Mouse (Mus musculus): ENCODE data around the gene Smarcc1.
A peak's percentile ranks its signal among the peaks of the same experiment; 100 is the strongest.
"Not testable (repeated sequence)": the region's sequence is repeated elsewhere in the genome, so short reads cannot be mapped to it uniquely, and the experiment has no call there.

Smarcc1 gene

DNA sequence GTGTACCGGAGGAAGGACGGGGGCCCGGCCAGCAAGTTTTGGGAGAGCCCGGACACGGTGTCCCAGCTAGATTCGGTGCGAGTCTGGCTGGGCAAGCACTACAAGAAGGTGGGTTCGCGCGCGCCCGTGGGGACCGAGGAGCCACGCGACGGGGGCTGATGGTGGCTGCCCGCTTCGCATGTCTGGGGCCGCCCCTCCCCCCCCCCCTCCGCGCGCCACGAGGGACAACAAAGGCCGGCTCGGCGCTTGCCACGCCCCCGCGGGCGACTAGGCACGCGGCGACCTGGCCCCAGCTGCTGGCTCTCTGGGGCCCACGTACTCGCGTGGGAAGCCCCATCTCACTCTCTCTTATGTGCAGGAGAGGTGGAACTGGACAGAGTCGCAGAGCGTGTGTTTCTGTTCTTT lies 14.7 kb downstream of the Smarcc1 start:
- peak; percentile 79 for DNase-seq

DNA sequence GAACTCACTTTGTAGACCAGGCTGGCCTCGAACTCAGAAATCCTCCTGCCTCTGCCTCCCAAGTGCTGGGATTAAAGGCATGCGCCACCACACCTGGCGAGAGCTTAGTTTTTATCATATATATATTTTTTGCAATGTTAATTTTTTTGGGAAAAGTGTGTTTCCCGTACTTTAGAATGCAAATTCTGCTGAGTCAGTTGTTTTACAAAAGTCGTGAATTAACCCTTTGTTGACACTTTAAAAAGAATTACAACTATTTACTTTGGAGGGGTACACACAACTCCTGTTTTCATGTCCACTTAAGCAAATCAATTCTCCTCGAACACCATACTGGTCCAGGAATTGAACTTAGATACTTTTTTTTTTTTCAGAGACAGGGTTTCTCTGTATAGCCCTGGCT lies 15.4 kb downstream of the Smarcc1 start:
- no peak for DNase-seq

DNA sequence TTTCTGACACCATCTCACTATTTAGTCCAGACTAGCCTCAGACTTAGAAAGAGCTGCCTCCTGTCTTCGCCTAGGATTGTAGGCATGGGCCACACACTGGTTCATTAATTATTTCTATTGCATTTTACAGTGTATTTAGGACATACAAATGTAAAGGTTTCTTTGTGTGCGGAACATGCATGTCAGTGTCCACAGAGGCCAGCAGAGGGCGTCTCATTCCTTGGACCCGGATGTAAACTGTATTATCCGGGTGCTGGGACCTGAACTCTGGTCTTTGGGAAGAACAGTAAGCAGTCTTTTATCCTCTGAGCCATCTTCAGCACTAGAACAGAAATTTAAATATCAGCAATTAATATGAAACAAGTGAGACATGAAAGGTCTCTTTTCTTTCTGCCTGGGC lies 16.7 kb downstream of the Smarcc1 start:
- DNase-seq: peak; percentile 14

DNA sequence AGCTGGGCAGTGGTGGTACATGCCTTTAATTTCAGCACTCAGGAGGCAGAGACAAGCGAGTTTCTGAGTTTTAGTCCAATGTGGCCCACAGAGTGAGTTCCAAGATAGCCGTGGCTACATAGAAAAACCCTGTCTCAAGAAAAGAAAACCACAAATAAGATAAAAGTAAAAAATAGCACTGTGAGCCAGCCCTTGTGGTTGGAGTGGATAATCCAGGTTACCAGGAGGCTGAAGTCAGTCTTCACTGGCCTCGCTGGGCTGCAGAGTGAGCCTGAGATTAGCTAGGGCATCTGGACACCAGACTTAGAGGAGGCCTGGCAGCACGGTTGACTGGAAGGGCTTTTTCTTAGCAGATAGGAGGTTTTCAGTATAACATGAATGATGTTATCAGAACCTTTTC lies 21.6 kb downstream of the Smarcc1 start:
- DNase-seq: no peak

DNA sequence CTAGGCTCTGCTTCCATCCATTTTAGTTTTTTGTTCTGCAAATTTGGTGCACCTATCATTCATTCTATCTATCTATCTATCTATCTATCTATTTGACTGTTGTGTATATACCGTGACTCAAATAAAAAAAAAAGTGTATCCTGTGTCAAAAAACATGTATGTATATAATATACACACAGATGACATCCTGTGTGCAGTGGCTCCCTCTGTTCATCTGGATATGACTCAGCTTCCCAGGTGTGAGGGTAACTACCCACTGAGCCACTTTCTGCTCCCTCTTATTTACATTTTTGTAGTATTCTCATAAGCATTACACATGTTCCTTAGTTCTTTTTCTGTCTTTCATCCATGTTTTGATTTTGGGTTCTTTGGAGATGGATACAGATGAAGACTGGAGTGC lies 24.6 kb downstream of the Smarcc1 start:
- no peak for DNase-seq

DNA sequence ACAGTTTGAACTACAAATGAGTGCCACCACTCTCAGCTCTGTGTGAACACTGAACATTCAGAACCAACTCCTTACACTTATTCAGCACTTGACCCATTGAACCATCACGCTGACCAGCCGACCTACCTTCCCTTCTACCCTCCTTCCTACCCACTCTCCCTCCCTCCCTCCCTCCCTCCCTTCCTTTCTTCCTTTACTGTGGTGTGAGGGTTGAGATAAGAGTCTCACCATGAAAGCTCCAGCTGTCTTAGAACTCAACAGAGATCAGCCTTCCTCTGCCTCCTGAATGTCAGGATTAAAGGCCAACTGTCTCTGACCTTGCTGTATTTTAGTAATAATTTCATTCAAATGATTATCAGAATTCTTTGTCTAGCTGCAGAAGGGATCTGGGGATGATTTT lies 31.1 kb downstream of the Smarcc1 start:
- DNase-seq: no peak

DNA sequence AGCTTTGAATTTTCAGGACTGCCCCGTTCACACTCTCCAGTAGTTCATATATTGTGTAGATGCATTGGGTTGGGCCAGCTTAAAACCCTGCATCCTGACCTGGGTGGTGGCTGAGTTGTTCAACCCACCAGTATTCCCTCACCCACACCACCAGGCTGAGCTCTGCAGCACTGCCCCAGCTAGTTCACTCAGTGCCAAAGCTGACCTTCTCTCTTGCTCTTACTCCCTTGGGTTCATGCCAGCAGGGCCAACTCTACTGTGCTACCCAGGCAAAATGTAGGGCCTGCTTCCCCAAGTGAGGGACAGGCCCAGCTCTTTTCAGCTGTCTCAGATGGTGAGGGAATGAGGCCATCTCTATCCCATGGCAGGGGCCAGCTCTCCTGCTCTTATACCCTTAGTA lies 41.5 kb downstream of the Smarcc1 start:
- DNase-seq: no peak

DNA sequence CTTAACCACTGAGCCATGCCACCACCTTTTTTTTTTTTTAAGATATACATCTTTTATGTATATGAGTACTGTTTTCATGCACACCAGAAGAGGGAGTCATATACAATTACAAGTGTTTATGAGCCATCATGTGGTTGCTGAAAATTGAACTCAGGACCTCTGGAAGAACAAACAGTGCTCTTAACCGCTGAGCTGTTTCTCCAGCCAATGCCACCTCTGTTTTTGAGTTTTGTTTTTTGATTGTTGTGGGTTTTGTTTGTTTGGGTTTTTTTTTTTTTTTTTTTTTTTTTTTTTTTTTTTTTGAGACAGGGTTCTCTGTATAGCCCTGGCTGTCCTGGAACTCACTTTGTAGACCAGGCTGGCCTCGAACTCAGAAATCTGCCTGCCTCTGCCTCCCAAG lies 43.0 kb downstream of the Smarcc1 start:
- not testable (repeated sequence) for DNase-seq

DNA sequence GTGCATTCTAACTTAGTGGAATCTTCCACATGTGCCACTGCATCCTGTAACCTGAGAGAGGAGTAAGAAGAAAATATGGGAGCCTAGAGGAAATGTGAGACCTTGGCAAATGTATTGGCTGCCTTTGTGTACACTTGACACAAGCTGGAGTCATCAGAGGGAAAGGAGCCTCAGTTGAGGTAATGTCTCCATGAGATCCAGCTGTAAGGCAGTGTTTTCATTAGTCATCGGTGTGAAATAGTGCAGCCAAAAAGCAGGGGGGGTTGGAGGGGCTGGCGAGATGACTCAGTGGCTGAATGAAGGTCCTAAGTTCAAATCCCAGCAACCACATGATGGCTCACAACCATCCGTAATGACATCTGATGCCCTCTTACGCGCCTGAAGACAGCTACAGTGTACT lies 44.9 kb downstream of the Smarcc1 start:
- no peak for DNase-seq

DNA sequence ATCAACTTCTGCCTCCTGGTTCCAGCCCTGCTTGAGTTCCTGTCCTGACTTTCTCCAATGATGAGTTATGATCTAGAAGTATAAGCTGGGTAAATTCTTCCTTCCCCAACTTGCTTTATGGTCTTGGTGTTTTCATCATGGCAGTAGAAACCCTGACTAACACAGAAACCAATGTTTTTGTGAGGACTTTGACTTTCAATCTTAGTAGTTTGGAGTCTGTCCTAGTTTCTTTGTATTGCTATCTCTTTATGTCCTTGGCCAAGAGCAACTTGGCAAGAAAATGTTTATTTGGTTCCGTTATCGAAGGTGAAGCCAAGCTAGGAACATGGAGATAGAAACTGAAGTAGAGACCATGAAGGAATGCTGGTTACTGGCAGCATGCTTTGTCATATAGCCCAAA lies 45.6 kb downstream of the Smarcc1 start:
- no peak for DNase-seq

DNA sequence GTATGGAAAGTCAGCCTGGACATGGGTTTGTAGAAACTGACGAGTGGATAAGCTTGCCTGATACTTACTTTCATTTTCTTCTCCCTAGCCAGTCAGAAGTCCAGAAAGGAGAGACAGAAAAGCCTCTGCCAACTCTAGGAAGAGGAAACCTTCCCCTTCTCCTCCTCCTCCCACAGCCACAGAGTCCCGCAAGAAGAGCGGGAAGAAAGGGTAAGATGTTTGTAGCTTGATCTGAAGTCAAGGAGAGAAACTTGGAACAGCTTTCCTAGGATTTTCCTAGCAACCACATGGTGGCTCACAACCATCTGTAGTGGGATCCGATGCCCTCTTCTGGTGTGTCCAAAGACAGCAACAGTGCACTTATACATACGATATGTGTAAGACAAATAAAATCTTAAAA lies 53.4 kb downstream of the Smarcc1 start:
- DNase-seq: no peak

DNA sequence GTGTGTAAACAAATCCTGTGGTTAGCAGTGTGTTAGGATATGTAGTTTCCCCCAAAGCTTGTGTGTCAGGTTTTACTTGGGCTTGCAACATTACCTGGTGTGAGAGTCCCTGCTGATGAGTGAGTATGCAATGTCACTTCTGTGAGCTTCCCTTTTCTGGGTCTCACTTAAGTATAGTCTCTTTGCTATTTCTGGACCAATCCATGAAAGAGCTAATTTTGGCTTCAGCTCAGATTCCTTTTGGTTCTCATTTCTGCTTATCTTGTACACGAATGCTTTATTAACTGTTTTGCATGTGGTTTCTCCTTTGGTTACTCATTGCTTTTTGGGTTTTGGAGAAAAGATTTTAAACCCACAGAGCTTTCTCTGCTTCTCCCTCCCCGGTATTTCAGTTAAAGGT lies 82.4 kb downstream of the Smarcc1 start:
- DNase-seq: no peak

DNA sequence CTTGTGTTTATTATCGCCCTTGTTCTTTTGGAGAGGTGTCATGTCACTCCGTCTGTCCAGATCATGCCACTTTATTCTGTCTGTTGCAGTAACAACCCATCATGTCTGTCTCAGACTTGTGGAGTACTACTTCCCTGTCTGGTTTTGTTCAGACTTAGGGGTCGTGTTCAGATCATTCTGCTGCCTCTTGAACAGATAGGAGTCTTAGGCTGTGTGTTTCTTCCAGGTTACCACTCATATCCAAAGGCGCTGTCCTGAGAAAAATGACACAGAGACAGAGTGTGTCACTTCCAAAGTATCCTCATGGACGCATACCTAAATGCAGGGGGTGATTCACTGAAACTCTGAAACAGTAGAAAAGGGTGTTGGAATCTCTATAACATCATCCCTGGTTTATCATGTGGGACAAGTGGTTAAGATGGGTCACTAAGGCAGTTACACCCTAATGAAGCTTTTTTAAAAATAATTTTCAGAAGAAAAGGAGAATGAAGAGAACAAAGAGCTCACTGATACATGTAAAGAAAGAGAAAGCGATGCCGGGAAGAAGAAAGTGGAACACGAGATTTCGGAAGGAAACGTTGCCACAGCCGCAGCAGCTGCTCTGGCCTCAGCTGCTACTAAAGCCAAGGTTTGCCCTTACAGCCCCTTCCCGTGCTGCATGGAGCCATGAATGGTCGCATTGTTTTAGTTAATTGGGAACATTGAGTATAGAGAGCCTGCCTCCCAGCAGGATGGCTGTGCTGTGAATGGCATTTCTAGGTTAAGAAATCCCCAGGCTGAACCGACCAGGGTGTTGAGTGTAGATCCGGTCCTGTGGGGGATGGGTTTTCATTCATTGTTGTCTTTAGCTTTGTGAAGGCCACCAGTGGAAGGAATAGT lies 88.3 kb downstream of the Smarcc1 start:
- peak; percentile 83 for DNase-seq

DNA sequence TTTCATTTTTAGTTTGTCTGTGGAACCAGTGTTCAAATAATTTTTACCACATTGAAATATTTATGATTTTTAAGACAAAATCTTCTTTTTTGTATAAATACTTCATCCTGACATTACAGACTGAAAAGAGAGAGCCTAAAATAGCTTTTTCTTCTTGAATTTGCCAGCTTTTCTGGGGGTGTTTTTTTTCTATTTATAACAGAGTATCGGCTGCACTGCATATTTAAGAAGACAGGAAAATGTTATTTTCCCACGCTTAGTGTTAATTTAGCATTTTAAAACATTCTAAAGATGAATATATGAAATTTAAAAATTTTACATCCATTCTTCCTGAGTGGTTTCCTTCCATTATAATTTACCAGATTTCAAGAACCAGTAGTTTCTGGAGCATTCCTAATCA lies 88.9 kb downstream of the Smarcc1 start:
- DNase-seq: no peak

DNA sequence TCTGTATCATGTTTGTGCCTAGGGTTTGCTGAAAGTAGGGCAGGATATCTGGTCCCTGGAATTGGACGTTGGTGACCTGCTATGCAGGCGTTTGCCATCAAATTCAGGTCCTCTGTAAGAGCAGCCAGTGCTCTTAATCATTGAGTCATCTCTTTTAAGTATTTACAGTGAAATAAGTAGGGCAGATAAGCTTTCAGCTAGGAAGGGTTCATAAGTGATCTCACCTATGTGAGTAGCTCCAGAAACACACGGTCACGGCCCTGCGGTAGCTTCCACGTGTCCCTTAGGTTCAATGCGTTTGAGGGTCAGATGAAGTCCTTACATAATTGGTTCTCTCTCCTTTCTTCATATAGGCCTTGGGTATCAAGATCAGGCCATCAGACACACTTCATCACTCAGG lies 90.8 kb downstream of the Smarcc1 start:
- DNase-seq: no peak

DNA sequence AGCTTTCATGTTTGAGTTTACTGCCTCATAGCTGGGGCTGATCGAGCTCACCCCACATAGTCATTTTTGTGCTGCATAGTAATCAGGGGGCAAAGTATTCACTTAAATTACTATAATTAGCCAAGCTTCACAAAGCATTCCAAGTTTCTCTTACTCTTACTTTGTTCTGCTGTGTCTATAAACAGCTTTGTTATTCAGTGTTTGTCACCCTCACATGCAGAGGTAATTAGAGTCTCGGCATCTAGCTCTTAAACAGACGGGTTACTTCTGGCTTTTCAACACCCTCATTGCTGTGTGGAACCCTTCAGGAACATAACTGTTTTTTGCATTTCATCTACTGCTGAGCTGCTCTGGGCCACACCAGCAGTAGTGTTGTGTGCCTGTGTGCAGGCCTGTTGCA lies 91.5 kb downstream of the Smarcc1 start:
- DNase-seq: no peak

DNA sequence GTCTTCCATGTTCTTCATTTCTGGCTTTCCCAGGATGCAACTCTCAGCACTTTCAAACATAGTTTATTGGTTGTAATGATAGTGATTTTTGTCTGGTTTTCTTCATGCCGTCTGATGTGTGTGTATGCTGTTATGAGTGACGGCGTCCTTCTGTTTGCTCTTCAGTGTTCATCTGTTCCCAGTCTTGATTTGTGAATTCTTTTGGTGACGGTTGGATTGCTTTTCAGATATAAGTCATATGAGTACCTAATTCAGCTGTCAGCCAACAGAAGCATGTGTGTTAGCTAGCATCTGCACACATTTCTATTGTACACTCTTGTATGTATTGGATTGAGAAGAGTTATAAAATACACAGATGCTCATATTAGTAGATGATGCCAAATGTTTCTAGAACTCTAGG lies 106.8 kb downstream of the Smarcc1 start:
- DNase-seq: no peak

DNA sequence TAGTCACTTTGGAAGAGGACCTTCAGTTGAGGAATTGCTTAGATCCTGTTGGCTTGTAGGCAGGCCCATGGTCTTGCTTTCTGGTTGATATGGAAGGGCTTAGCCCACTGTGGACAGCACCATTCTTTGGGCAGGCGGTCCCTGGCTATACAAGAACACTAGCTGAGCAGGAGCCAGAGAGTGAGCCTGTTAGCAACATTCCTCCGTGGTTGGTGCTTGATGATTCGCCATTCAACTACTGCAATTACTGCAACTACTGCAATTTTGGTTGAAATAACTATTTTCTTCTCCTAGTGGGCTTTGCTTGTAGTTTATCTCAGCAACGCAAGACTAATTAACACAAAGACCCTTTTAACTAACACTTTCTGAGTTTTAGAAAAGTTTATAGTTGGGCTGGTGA lies 108.7 kb downstream of the Smarcc1 start:
- no peak for DNase-seq

DNA sequence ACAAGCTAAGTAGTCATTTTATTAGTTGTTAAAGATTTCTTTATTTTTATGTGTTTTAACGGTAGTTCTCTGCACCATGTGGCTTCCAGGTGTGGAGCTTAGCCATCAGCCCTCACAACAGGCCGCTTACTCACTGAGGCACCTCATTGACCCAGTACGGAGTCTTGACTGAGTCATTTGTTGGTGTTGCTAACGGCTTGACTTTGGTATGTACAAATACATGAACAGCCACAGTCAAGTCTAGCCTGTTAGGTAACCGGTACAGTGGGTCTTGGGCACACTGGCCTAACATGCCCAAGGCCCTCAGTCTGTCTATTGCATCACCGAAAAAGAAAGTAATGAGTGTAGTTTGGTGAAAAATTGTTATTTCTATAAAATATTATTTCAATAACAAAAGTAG lies 111.2 kb downstream of the Smarcc1 start:
- no peak for DNase-seq

DNA sequence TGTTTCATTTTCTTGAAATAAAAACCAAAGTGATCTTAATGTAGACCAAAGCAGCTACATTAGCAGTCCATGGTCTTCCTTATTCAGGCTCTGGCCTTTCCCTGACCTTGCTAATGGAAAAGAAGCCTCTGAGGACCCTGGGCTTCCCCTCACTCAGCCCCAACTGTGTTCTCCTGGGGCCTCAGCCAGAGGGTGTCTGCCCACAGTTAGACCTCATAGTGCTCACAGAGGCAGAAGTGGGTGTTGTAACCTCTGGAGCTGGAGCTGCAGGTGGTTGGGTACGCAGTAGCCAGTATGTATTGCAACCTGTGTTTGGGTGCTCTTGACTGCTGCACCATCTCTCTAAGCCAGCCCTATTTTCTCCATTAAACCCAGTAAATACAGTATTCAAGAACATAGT lies 111.6 kb downstream of the Smarcc1 start:
- DNase-seq: no peak

DNA sequence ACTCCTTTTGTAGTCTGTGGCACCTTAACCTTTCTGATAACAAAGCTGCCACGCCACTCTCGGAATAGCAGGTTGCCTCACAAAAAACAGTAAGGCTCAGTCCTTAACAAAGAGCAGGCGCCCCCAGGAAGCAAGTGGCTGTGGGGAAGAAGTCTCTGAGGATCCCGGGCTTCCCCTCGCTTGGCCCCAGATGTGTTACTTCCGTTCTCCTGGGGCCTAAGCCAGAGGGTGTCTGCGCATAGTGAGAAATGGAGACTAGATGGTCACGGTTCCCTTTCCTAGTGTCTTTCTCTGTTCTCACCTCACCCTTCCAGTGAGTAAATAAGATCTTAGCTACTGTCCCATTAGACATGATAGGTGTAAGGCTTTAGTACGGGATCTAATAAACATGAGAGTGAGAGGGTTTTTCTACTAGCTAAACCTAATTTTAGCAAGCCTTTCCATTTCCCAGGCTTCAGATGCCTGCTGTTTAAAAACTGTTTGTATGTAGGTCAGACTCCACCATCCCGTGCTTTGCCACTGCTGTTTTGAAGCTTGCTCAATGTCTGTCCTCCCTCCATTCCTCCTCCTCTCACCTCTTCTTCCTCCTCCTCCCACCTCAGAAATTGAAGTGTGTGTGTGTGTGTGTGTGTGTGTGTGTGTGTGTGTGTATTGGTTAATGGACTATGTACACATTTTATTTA lies 112.2 kb downstream of the Smarcc1 start:
- no peak for DNase-seq

DNA sequence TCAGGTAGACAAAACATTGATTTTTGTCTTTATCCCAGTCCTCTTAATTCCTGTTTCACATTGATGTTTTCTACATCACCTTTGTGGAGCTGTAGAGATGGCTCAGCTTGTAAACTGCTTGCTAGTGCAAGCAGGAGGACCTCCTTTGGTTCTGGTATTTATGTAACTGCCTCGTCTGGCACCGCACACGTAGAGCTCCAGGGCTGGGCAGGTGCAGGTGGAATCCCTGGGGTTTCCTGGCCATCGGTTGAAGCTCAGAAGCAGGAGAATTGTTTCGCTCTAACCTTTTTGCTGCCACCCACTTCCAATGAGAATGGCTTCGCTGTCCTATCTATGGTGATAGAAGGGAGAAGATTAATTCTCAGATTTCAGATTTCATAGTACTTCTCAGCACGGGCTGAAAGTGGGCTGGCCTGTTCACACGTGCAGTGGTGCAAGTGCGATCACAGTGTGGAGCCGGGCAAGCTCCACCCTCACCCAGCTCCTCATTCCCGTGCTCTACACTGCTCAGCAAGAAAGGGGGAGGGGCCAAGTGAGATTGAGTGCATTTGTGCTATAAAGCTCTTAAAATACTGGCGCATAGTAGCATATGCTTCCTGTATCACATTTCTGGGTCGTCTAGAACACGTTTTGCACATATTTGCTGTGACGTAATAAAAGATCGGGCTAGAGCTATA lies 113.0 kb downstream of the Smarcc1 start:
- no peak for DNase-seq

DNA sequence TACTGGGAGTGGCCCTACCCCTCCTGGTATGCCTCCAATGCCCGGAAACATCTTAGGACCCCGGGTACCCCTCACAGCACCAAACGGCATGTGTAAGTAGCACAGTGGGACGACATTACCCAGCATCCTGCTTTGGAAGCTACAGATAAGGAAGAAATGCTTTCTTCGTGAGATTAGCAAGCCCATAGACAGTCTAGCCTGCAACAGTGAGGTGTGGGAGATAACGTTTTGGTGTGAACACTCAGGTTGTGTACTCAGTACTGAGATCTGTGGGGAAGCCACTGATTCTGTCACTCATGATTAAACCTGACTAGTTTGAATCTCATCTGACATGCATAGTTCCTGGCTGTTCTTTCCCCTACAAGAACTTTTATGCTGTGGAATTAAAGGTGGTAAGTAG lies 117.5 kb downstream of the Smarcc1 start:
- no peak for DNase-seq

DNA sequence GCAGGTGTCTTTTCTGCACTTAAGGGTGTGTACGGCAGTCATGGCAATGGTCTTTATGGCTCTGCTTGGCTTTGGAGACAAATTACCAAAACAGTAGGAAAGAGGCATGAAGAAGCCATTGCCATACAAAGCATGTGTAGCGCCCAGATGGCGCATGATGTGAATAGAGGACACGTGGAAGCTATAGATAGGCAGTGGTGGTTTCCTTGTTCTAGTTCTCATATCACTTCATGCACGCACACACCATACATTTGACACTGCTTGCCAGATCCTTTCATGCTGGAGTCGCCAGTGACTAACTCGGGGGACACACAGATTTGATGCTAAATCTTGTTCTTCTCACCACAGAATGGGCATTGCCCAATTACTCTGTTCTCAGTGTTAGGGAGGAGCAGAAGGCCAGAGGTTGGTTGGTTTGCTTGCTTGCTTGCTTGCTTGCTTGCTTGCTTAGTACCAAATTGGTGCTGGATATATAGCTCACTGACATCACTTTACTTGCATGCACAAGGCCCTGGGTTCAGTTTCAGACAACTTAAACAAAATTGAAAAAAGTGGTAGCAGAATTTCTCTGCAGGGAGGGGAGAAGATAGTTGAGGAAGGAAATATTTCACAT lies 125.8 kb downstream of the Smarcc1 start, which contains the start of gene Cspg5:
Cspg5 (plus strand) TSS at position 563 of the 613 bp plus-strand sequence.
- DNase-seq: no peak

Measured in embryo, embryonic 11 days (tissue).